Mouse (Mus musculus): Measurements from ENCODE around the gene Dvl2. TPM values are rescaled to one million over a fixed set of nuclear protein-coding genes. Genes with fewer than 3 reads are reported as not detected.

Gene Dvl2
- polyA plus RNA-seq, 1 experiment: 28.6 TPM

DNA sequence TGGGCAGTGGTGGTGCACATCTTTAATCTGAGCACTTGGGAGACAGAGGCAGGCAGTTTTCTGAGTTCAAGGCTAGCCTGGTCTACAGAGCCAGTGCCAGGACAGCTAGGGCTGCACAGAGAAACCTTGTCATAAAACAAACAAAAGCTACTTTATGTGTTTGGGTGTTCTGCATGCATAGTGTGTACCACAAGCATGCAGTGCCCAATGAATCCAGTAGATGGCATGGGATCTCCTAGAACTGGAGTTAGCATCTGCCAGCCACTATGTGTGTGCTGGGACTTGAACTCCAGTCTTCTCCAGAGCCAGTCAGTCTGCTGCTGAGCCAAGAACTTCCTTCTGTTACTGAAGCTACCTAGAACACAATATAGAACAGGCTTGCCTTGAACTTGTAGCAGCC lies 1.5 kb downstream of the Dvl2 start:
- TF ChIP-seq FLI1 (IDR thresholded peaks at IDR 0.05; ENCODE audit: low read length) (no peak), GATA1 (IDR thresholded peaks at IDR 0.05; ENCODE audit: borderline replicate concordance, low read length) (no peak)
- Histone ChIP-seq H3K9me3 (no peaks in the 10 kb centered on the region), H3K36me3 (replicated peaks; ENCODE audit: low read length) (peaks cover 60% of the 10 kb centered on the region), H3K27me3 (replicated peaks) (no peaks in the 10 kb centered on the region), H3K4me3 (replicated peaks) (peak overlapping the region; percentile 55), H3K4me1 (peaks cover 74% of the 10 kb centered on the region)

DNA sequence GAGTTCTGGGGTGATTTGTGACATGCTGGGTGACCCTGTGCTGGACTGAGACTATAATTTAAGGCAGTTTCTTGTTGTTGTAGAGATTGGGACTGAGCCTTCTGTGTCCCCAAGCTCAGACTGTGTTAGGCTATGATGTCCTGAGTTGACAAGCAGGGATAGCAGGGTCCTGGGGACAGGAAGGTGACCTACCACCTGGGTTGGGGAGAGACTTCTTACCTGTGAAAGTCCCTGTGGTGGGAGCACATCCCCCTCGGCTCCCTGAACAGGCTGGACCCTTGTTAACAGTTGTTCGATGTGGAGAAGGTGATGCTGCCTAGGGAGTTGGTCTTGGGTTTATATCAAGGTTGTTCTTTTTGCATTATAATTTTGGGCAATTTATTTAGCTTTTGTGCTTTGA lies 2.1 kb downstream of the Dvl2 start:
- H3K4me3 ChIP-seq (replicated peaks): peak overlapping the region; percentile 55
- peaks cover 65% of the 10 kb centered on the region for H3K36me3 ChIP-seq (replicated peaks; ENCODE audit: low read length)
- peaks cover 76% of the 10 kb centered on the region for H3K4me1 ChIP-seq
- H3K9me3 ChIP-seq: no peaks in the 10 kb centered on the region
- TF ChIP-seq FLI1 (IDR thresholded peaks at IDR 0.05; ENCODE audit: low read length): no peak
- TF ChIP-seq GATA1 (IDR thresholded peaks at IDR 0.05; ENCODE audit: borderline replicate concordance, low read length): no peak
- H3K27me3 ChIP-seq (replicated peaks): no peaks in the 10 kb centered on the region

DNA sequence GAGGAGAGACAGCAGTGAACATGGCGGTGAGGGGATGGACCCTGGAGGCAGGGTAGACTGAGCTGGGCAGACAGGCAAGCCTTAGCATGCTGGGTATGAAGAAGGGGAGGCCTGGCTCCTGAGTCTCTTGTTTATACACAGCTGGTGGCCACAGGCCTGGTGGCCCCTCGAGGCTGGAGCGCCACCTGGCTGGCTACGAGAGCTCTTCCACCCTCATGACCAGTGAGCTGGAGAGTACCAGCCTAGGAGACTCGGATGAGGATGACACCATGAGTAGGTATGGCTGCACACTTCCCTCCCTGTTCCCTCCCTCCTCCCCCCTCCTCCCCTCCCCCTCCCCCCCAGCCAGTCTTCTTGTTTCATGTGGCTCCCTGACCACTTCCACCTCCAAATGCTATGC lies 5.1 kb downstream of the Dvl2 start:
- no peak for TF ChIP-seq GATA1 (IDR thresholded peaks at IDR 0.05; ENCODE audit: borderline replicate concordance, low read length)
- TF ChIP-seq FLI1 (IDR thresholded peaks at IDR 0.05; ENCODE audit: low read length): no peak

DNA sequence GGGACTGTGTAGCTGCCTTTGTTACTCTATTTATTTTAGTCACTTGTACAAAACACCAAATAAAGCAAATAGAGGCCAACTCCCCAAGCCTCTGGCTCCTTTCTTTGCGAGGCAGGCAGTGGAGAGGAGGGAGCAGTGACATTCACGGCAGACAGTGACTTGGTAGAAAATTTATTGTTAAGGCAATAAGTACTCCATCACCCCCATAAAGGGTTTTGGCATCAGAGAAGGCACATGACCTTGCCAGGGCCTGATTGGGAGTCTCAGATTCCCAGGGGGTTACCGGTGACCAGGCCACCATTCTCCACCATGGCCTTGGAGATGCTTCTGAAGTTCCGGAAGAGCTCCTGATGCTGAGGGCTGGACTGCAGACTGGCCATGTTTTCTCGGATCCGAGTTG lies 9.6 kb downstream of the Dvl2 start:
- no peak overlapping the region for H3K4me3 ChIP-seq (replicated peaks)
- peaks cover 92% of the 10 kb centered on the region for H3K36me3 ChIP-seq (replicated peaks; ENCODE audit: low read length)
- no peaks in the 10 kb centered on the region for H3K9me3 ChIP-seq
- H3K27me3 ChIP-seq (replicated peaks): no peaks in the 10 kb centered on the region
- peaks cover 32% of the 10 kb centered on the region for H3K4me1 ChIP-seq
- TF ChIP-seq GATA1 (IDR thresholded peaks at IDR 0.05; ENCODE audit: borderline replicate concordance, low read length) (no peak), FLI1 (IDR thresholded peaks at IDR 0.05; ENCODE audit: low read length) (no peak)

More for the DNA sequence above, 5.1 kb downstream of the Dvl2 start:
- H3K4me3 ChIP-seq (replicated peaks): no peak overlapping the region
- H3K36me3 ChIP-seq (replicated peaks; ENCODE audit: low read length): peaks cover 68% of the 10 kb centered on the region
- no peaks in the 10 kb centered on the region for H3K9me3 ChIP-seq
- H3K27me3 ChIP-seq (replicated peaks): no peaks in the 10 kb centered on the region
- H3K4me1 ChIP-seq: peaks cover 47% of the 10 kb centered on the region

DNA sequence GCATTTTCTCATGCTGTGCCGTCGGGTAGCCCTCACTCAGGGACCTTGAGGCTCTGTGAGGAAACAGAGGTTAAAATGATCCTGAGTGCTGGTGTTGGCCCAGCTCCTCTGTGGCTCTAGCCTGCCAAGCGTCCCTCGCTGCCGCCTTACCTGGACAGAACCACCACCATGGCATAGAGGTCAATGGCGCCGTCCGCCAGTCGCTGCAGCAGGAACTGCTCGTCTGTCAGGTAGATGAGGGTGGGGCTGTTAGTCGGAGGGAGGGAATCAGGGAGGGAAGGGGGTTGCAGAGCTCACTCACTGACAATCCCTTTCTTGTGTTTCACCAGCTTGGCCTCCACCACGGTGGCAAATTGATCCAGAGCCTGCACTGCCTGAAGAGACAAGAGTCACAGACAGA lies 10.2 kb downstream of the Dvl2 start:
- Histone ChIP-seq H3K36me3 (replicated peaks; ENCODE audit: low read length) (peaks cover 87% of the 10 kb centered on the region), H3K4me3 (replicated peaks) (no peak overlapping the region), H3K27me3 (replicated peaks) (no peaks in the 10 kb centered on the region), H3K9me3 (no peaks in the 10 kb centered on the region), H3K4me1 (peaks cover 34% of the 10 kb centered on the region)
- TF ChIP-seq FLI1 (IDR thresholded peaks at IDR 0.05; ENCODE audit: low read length) (no peak), GATA1 (IDR thresholded peaks at IDR 0.05; ENCODE audit: borderline replicate concordance, low read length) (no peak)

DNA sequence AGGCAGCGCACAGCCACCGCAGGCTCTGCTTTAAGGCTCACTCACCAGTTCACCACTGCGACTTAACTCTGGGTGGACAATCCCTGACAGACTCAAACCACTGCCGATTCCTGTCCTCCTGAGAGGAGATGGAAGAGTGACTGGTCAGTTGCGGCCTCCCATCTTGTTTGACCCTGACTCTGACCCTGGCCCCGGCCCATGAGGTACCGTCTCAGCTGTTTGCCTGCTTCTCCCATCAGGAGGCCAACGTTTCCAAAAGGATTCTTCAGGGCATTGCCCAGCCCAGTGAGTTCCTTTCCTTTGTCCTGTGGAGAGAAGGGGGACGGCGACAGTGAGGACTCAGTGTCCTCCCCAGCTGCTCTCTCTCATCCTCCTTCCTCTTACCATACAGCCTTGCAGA lies 10.6 kb downstream of the Dvl2 start:
- H3K9me3 ChIP-seq: no peaks in the 10 kb centered on the region
- H3K4me3 ChIP-seq (replicated peaks): no peak overlapping the region
- TF ChIP-seq GATA1 (IDR thresholded peaks at IDR 0.05; ENCODE audit: borderline replicate concordance, low read length) (no peak), FLI1 (IDR thresholded peaks at IDR 0.05; ENCODE audit: low read length) (no peak)
- H3K27me3 ChIP-seq (replicated peaks): no peaks in the 10 kb centered on the region
- H3K36me3 ChIP-seq (replicated peaks; ENCODE audit: low read length): peaks cover 83% of the 10 kb centered on the region
- H3K4me1 ChIP-seq: peaks cover 34% of the 10 kb centered on the region

DNA sequence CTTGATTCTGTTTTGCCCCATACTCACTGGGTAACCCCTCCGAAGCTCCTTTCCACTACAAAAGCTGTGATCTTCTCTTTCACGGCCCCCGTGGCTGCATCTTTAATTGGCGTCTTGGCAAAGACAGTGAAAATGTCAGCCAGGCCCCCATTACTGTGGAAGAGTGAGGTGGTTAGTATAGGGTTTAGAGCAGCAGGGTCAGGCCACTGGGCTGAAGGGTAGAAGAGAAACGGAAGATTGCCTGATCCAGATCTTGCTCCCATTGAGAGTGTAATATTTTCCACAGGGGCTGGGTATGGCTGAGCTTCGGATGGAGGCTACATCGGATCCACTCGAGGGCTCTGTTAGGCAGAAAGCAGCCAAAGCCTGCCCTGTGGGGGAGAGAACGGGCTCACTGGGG lies 12.5 kb downstream of the Dvl2 start:
- H3K27me3 ChIP-seq (replicated peaks): no peaks in the 10 kb centered on the region
- H3K9me3 ChIP-seq: no peaks in the 10 kb centered on the region
- no peak overlapping the region for H3K4me3 ChIP-seq (replicated peaks)
- H3K36me3 ChIP-seq (replicated peaks; ENCODE audit: low read length): peaks cover 63% of the 10 kb centered on the region
- no peak for TF ChIP-seq FLI1 (IDR thresholded peaks at IDR 0.05; ENCODE audit: low read length)
- TF ChIP-seq GATA1 (IDR thresholded peaks at IDR 0.05; ENCODE audit: borderline replicate concordance, low read length): no peak
- peaks cover 45% of the 10 kb centered on the region for H3K4me1 ChIP-seq

DNA sequence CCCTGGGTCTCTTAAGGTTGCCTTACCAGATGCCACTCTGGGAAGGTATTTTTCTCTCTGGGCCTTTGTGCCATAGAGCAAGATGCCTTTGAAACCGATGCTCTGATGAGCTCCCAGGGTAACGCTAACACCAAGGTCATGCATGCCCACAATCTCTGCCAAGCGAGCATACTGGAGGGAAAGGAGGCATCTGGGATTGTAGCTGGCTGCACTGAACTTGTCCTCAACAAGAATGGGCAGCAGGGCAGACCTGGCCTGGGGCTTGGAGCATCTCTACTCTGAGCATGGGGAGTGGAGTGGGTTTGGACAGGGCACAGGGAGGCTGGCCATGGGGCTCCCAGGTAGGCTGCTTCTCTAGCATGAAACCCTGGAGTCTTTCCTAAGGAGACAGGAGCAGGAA lies 13.0 kb downstream of the Dvl2 start:
- H3K27me3 ChIP-seq (replicated peaks): no peaks in the 10 kb centered on the region
- no peak overlapping the region for H3K4me3 ChIP-seq (replicated peaks)
- H3K36me3 ChIP-seq (replicated peaks; ENCODE audit: low read length): peaks cover 59% of the 10 kb centered on the region
- H3K9me3 ChIP-seq: no peaks in the 10 kb centered on the region
- TF ChIP-seq GATA1 (IDR thresholded peaks at IDR 0.05; ENCODE audit: borderline replicate concordance, low read length) (no peak), FLI1 (IDR thresholded peaks at IDR 0.05; ENCODE audit: low read length) (no peak)
- H3K4me1 ChIP-seq: peaks cover 50% of the 10 kb centered on the region

DNA sequence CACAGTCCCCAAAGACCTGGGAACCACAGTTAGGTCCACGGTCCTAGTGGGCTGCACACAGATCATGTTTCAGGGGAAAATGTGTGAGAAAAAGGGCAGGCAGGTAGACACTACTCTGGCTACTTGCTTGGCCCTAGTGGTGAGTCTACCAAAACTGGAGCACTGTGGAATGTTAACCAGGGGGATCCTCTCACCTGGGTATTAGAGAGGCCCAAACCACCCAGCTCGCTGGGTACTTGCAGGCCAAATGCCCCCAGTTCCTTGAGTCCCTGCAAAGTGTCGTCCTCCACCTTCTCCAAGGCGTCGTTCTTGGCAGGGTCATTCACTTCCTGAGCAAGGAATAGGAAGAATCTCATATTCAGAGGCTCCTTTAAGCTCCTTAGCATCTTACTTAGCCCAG lies 13.7 kb downstream of the Dvl2 start:
- H3K4me1 ChIP-seq: peaks cover 56% of the 10 kb centered on the region
- H3K9me3 ChIP-seq: no peaks in the 10 kb centered on the region
- no peaks in the 10 kb centered on the region for H3K27me3 ChIP-seq (replicated peaks)
- TF ChIP-seq FLI1 (IDR thresholded peaks at IDR 0.05; ENCODE audit: low read length): no peak
- no peak for TF ChIP-seq GATA1 (IDR thresholded peaks at IDR 0.05; ENCODE audit: borderline replicate concordance, low read length)
- peaks cover 52% of the 10 kb centered on the region for H3K36me3 ChIP-seq (replicated peaks; ENCODE audit: low read length)
- no peak overlapping the region for H3K4me3 ChIP-seq (replicated peaks)

DNA sequence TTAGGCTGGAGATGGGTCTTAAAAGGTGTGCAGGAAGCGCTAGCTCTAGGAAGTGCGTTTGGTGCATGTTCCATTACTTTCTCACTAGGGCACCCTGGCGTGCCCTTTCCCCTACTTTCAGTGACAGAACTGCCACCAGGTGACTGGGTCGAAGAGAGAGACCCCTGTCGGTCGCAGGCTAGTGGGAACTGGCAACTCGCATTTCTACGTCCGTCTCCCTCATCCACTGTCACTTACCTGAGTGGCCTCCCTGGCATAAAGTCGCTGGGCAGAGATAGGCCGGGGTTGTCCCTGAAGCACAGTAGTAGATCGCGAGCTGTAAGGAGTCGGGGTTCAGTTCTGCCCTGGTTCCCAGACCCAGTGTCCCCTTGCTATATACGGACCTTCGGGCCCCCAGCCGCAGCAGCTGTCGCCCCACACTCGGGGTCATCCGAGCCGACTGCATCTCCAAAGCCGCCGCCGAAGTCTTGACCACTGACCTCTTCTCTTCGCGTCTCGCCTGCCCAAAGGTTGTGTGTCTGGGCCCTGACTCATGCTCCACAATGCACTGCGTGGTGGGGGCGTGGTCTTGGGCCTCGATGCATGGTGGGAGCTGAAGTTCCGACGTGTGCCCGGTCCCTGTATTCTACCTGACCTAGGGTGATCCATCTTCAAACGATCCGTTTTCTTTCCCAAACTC lies 14.6 kb downstream of the Dvl2 start, which contains the start of gene Acadvl:
Gene Acadvl, minus strand, starts transcription at position 532 of the 679 bp plus-strand sequence.
- Histone ChIP-seq H3K36me3 (replicated peaks; ENCODE audit: low read length) (peaks cover 42% of the 10 kb centered on the region), H3K4me1 (peaks cover 66% of the 10 kb centered on the region), H3K9me3 (no peaks in the 10 kb centered on the region), H3K4me3 (replicated peaks) (peak within 1 kb of the TSS; percentile 93), H3K27me3 (replicated peaks) (no peaks in the 10 kb centered on the region)
- no peak for TF ChIP-seq GATA1 (IDR thresholded peaks at IDR 0.05; ENCODE audit: borderline replicate concordance, low read length)
- TF ChIP-seq FLI1 (IDR thresholded peaks at IDR 0.05; ENCODE audit: low read length): no peak
